Mouse (Mus musculus): ENCODE data around the gene Shisal2a. TPM values are rescaled to one million over a fixed set of nuclear protein-coding genes. Genes with fewer than 3 reads are reported as not detected.
A peak's percentile ranks its signal among the peaks of the same experiment; 100 is the strongest.

Shisal2a gene
- total RNA-seq (2021) = not detected
- long read RNA-seq, experiment 1 = 0 reads
- long read RNA-seq, experiment 2 = 0 reads

DNA sequence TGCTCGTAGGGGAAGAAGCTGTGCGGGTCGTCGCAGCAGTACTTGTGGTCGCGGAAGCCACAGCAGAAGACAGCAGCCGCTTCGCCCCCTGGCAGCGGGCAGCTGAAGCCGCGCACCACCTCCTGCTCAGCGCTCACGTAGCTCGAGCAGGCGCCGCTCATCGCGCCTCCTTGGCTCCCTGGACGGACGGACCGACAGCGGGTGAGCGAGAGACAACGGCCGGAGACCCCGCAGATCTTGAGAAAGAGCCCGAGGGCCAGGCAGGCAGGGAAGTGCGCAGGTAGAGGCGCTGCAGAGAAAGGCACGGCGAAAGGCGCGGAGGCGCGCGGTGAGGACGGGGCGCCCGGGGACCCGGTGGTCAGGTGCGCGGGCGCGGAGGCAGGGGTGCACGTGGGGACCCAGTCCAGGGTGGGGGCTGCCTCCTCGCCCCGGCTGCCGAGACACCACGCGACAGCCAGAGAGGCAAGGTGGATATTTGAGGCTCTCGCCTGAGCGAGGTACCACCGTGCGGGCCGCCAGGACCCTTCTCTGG lies at the start of gene Shisal2a:
Gene Shisal2a, minus strand, starts transcription at position 167 of the 532 bp plus-strand sequence.
- no peak for DNase-seq (ENCODE audit: low spot score)

DNA sequence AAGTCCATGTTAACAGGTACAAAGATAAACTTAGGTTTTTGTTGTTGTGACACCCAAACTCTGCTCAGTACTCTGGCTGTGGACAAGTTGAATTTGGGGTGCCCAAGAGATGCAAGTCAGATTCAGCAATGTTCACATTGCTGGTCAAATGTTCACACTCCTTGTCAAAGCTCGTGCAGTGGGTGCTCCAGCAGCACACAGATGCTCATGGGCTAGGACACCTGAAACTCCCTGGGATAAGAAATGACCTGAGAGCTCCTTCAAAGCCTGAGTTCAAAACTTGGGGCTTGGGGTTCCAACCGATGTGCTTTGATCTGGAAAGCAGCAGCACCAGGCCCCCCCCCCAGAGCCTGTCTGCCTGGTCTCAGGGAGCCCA lies 48.4 kb upstream of the Shisal2a start:
- DNase-seq (ENCODE audit: low spot score) = no peak

DNA sequence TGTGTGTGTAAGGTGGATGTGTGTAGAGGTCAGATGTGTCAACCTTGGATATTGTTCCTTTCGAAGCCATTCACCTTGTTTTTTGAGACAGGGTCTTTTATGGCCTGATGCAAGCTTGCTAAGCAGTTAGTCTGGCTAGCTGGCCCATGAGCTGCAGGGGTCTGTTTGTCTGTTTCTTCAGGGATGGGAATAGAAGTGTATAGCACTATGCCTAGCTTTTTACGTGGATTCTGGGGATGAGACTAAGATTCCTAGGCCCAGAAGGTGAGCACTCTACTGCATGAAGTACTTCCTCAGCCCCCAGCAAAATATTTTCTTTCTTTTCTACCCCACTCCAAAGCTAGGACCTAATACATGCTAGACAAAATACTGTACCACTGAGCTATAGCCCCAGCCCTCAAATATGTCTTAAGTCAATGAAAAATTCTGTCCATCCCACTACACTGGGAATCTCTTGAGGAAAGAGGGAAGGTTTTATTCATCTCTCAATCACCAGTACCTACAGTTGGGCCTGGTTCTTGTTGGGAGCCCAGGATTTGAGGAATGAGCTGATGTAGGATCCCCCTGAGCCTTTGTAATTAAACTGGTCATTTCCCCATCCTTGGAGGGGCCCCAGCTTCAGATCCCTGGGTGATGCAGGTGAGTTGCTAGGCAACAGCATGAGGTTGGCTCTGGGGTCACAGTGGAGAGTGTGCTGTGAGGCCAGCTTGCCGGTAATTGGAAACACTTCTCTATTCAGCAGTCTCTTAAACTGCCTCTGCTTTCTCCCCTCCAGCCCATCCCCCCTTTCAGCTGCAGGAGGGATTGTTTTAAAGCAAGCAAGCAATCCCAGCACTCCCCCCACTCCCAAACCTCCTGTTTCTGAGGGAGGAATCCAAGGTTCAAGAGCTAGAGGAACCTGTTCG lies 47.8 kb upstream of the Shisal2a start:
- DNase-seq (ENCODE audit: low spot score) = no peak

DNA sequence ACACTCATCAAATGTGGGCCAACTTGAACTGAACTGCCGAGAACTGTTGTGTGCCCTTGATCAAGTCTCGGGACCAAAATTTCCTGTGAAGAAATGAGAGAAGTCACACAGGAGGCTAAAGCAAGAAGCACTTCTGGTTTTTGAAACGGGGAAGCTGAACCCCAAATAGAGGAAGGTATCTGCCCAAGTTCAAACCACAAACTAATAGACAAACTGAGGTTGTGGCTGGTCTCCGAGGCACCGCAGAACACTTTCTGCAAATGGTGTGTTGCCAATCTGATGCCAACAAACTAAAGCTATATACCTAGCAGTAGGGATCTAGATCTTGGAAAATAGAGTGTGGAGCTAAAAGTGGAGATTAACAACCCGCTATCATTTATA lies 45.2 kb upstream of the Shisal2a start:
- no peak for DNase-seq (ENCODE audit: low spot score)

DNA sequence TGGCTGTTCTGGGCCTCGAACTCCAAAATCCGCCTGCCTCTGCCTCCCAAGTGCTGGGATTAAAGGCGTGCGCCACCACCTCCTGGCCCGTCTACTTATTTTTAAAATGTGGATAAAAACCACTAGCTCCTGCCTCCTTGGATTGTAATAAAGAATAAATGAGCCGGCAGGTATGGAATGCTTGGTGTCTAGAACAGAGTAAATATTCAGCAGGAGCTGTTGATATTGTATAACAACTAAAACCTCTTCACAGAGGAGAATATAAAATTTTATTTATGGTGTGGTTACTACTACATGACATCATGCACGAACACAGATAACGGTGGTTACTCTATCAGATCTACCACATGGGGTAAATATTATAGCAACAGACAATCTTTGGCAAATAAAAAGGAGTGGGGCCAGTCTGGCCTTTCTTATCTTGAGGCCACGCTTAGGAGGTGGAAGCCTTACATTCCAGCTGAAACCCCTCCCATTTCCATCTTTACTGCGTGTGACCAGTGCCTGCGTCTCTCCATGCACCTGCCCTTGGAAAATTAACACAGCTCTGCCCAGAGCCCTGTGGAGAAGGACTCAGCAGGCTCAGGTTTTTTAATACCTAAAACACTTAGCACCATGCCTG lies 44.7 kb upstream of the Shisal2a start:
- no peak for DNase-seq (ENCODE audit: low spot score)

DNA sequence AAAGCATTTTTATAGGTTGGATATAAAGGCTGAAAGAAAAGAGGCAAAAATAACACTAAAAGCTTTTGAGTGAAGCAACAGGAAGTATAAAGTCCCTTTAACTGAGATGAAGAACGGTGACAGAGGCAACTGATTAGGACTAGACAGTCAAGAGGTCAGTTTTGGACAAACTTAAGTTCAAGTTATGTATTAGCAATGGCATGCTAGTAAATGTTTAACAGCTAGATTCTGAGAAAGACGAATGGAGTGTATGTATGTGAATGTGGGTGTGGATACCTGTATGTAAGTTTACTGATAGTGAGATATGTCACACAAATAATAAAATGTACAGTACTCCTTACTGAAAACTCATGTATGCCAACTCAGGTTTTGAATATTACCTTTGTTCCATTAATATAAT lies 41.4 kb upstream of the Shisal2a start:
- DNase-seq (ENCODE audit: low spot score) = no peak

DNA sequence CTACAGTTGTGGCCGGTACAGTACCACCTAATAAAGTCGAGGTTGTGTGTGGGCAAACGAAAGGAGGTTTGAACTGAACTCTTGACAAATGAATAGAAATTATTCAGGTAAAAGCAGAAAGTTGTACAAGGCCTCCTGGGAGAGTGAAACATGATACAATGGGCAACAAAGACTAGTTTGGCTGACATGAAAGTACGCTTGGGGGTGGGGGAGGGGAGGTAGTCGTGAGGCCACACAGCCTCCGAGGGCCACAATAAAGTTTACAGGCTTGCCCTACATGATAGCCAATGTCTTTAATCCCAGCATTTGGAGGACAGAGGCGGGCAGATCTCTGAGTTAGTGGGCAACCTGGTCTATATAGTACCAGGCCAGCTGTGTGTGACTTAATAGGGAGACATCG lies 24.5 kb upstream of the Shisal2a start:
- no peak for DNase-seq (ENCODE audit: low spot score)

DNA sequence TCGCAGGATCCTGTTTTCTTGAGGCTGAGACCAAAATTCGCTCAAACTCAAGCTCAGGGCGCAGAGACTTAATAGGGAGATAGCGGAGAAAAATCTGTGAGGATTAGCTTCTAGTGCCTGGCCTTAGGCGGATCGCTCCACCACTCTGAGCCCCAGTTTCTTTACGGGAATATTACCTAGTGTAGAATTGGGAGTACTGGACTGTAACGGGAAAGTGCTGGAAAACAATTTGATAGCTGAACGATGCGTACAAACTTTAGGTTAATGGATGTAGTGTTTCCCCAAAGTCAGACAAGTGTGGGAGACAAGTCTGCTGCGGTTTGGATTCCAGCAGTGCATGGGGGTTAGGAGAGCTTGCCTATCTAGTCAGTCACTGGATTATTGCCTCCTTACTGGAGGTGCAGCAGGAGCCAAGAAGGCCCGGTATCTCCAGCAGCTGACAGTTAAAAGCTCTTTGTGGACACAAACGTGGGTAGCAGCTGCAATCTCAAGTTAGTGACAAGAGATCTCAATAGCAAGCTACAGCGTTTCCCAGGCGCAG lies 23.8 kb upstream of the Shisal2a start, which contains the start of gene Gpx7:
Gene Gpx7, minus strand, starts transcription at position 101 of the 541 bp plus-strand sequence.
- DNase-seq (ENCODE audit: low spot score) = peak; percentile 8

DNA sequence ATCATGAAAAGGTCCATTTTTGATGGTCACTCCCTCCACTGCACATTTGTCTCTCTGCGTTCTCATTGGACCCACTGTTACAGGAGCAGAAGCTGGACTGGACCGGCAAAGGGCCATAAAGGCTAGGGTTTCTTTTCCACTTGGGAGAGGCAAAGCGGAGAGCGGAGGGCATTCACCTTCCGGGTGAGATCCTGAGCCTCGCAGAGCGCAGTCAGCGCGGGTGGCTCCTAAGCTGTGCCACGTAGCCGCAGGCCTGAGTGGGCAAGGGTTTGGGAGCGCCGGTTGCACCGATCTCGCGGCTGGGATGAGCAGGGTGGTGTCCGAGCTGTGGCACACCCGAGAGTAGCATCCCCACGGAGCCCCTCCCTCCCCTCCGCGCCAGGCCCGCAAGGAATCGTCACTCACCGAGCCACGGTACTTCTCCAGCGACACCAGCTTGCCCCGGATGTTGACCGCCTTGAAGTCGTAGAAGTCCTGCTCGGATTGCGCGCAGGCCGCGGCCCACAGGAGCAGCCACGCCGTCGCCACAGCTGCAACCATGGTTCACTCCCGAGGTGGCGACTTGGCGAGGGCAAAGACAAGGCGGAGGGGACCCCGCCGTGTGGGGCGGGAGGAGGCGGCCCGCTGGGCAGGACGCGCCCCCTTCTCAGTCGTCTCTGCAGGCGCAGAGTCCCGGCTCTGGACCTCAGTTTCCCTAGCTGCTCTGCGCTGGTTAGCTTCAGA lies 23.1 kb upstream of the Shisal2a start:
- DNase-seq (ENCODE audit: low spot score) = peak; percentile 69

DNA sequence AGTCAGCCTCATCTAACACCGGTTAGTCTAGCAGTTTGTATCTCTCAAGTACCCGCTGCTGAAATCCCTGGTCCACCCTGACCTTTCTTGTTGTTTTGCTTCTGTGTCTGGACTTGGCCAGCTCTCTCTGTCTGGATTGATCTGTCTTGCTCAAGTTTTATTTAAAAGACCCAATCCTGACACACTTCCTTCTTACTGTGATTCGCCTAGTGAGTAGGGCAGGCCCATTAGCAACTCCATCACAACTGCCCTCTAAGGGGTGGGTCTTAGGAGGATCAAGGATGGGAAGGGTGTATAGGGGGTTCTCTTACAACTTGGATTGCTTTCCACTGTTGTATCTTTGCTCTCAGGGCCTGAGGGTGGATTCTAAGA lies 22.6 kb upstream of the Shisal2a start:
- DNase-seq (ENCODE audit: low spot score) = no peak

DNA sequence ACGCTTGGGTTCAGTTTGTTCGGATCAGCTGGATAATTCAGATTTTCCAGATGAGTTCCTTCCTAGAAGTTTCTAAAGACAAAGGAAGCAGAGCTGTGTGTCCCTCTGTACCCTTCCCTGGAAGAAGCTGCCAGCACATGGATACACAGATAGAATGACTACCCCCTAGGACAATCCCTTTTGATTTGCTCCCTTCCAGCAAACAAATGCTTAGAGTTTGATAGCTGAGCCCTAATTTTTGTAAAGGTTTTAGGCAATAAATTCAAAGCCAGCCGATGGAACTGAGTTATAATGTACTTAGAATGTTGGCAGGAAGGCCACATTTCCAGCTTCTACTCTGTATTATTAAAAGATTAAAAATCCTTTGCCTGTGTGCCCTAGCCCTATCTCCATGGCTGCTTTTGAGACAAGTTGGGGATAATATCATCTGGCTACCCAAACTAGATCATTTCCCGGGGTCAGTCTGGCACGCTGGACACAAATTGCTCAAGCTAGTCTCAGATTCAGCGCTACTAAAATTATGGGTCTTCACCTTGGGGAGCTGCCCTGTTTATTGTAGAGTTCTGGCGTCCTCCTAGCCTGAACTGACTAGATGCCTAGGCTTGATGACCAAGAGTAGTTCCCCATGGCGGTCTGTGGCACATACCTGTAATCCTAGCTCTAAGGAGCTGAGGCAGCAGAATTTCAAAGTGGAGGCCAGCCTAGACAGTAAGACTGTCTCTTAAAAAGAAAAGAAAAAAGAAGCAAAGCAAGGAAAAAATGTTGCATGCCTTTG lies 20.9 kb upstream of the Shisal2a start:
- DNase-seq (ENCODE audit: low spot score) = no peak

DNA sequence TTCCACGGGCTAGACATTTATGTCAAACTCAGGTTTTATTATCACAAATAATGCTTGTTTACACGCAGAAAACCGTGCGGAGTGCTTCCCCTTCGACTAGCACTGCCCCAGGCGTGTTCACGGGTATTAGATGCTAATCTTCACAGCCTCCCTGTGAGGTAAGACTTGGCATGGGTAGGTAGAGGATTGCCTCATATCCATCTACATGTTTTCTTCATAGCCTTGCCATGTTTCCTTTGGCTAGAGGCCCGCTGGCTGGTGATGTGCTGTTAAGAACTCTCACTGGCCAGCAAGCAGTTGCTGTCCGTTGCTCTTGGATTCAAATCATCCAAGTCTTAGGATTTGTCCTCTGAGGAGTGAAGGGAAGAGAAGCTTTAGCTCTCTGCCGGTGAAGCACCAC lies 17.2 kb upstream of the Shisal2a start:
- DNase-seq (ENCODE audit: low spot score) = no peak

DNA sequence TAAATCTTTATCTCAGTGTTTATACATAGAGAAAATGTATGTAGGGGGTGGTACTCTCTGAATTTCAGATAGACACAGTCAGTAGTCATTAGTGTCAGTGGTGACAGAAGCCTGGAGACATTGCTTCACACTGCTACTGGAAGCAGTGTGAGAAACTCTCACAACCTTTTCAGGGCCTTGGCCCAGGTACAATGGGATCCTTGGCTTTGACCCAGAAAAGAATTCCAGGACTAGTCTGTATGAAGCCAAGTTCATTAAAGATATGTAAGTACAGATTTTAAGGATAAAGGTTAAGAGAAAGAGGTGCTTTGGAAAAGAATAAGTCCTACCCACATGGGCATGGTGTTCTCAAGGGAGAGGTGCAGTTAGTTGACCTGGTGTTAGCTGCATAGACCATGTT lies 11.1 kb upstream of the Shisal2a start:
- DNase-seq (ENCODE audit: low spot score) = no peak

DNA sequence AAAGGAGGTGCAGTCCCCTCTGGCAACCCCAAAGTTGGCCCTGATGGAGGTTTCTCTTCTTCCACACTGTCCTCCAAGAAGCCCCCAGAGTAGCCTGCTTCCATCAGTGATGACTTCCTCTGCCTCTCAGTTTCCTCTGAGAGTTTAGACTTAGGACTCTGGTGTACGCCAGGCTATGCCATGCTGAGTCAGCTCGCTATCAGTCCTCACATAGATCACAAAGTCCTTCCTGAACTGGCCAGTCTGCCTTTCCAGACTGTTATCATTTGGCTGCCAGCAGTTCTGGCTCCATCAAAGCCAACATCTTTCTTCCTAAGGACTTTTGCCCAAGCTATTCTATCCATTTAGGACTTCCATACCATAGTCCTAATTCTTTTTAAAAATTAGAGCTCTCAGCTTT lies 9.4 kb upstream of the Shisal2a start:
- DNase-seq (ENCODE audit: low spot score) = no peak

DNA sequence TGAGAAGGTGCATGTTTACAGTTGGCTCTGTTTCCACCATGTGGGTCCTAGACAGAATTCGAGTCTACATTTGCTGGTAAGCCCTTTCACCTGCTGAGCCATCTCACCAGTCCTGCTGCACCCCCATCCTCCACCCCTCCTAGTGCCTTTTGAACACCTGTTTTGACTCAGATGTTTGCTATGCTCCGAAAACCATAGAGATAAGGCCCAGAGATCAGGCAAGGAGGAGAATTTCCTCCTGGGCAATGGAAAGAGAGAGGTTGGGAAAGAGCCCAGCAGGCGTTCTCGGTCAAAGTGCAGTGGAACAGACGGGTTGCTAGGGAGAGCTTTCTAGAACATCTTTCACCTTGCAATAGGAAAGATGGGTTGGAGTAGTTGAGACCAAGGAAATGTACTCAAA lies 8.0 kb upstream of the Shisal2a start:
- no peak for DNase-seq (ENCODE audit: low spot score)

DNA sequence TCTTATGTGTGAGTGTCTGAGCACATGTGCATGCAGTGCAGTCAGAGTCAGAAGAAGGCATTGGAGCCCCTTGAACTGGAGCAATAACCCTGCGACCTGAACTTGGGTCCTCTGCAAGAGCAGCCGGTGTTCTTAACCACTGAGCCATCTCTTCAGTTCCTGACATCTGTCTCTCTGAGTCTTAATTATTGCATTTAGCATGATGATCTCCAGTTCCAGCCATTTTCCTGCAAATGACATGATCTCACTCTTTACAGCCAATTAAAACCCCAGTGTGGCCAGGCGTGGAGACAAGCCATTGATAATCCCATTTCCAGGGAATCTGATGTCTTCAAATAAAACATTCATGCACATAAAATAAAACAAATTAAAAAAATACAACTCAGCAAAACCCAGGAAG lies 5.6 kb upstream of the Shisal2a start:
- no peak for DNase-seq (ENCODE audit: low spot score)

DNA sequence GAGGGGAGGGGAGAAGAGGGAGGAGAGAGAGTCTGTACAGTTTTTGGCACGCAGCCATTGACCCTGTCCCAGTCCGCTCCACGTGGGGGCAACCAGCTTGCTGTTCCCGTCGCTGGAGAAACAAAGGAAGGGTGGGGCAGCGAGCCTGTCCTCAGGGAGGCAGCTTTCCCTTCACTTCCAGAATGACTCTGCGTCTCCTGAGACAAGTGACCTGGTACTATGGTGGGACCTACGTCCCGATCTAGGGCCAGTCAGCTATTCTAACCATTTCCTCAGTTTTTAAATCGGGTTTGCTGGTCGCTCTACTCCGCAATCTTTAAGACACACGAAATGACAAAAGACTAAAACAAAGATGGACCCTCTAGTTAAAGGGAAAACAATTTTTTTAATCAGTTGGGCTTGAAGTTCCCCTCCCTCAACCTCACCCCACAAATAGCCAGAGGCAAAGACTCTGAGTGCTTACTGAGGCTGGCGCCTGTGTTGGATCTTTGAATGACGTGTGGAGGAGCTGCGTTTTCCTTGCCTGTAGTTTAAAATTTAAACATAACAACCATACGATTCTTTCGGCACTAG lies 4.6 kb upstream of the Shisal2a start:
- peak; percentile 62 for DNase-seq (ENCODE audit: low spot score)

DNA sequence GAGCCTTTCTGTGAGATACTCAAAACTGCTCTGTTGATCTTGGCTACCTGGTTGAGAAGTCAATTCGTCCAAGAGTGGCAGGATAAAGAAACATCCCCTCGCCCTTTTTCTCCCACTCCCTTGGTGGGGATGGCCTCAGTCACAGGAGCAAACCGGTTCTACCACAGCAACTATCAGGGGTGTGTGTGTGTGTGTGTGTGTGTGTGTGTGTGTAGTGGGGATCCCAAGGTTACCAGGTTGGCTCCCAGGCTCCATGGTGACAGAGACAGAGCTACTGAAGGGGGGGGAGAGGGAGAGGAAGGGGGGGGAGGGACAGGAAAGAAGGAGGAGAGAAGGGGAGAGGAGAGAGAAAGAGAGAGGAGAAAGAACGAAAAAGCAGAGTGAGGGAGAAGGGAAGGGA lies 4.0 kb upstream of the Shisal2a start:
- DNase-seq (ENCODE audit: low spot score) = no peak

DNA sequence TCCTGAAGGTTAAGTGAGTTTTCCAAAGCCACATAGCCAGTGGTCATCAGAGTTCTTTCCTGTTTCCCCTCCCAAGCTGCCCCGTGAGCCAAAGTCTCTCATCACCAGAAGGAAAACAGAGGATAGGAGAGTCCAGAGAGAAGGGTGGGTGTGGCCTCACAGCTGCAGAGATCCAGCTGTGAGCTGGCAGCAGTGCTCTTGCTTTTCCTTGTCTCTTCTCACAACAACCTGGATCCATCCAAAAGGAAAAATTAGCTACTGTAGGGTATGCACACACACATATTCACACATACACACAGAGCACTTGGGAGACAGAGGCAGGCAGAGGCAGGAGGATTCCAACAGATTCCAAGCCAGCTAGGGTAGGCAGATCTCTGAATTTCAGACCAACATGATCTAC lies 2.9 kb upstream of the Shisal2a start:
- peak; percentile 12 for DNase-seq (ENCODE audit: low spot score)

DNA sequence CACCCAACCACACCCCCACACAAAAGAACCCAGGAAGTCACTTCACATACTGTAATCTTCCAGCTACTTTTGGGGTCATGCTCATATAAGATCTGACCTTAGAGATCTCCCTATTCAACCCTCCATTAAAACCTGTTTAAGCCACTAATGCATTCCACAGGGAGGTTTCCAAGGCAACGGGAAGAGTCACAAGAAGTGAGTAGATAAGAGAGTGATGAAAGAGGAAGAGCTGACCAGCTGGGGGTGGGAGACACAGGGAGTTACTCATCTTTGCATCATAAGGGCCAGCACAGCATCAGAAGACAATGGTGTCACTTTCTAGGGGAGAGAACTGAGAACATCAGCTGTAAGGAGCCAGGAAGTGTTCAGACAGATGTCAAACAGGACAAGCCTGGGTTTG lies 3.0 kb downstream of the Shisal2a start:
- DNase-seq (ENCODE audit: low spot score) = no peak

DNA sequence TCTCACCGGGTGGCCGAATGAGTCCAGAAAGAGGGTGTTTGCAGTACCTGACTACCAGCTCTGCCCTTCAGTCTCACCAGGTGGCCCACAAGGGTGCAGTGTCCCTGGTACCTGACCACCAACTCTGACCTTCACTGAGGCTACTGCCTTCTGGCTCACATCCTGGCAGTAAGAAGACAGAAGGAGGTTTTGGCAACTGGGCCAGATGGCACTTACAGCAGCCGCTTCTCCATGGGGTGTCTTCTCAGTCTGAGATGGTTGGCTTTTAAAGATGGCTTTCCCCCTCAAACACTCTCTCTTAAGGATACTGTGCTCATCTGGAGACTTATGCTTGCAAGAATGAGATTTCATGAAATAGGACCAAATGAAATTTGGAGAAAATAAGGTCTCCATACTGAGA lies 3.7 kb downstream of the Shisal2a start:
- no peak for DNase-seq (ENCODE audit: low spot score)

All from gastrocnemius, adult 18-20 months (tissue).